Mouse (Mus musculus): ENCODE measurements at regions not wholly inside any gene's neighbourhood (a gene's known extent, or its start where the extent isn't known, plus 50 kb on each side); places are given as distances from the start of the nearest gene placed in this dataset.

GRCm38 (mm10) chr8:35152585-35152984 lies 613.0 kb upstream of the Gm19410 start:
- TF ChIP-seq CTCF (IDR thresholded peaks at IDR 0.05) (no peak), EP300 (IDR thresholded peaks at IDR 0.05) (no peak)
